Mouse (Mus musculus) hindbrain, embryonic 10.5 days (tissue): Measurements from ENCODE around the gene Sox6. TPM values are rescaled to one million over a fixed set of nuclear protein-coding genes. Genes with fewer than 3 reads are reported as not detected.

Source experiments
- DNase-seq: peaks from one replicate; pipeline ENCODE4 v3.0.0-alpha.2; 2017; ENCODE audit warnings: low spot score
- H3K27ac ChIP-seq: fragments of 300-500 bp; sonication (generic); 2 replicates; pipeline ENCODE4 v1.5.1; 2016; ENCODE audit warnings: mild to moderate bottlenecking, moderate library complexity
- H3K27me3 ChIP-seq: fragments of 300-500 bp; sonication (generic); 2 replicates; pipeline ENCODE4 v1.6.1; 2016; ENCODE audit warnings: mild to moderate bottlenecking; ENCODE audit not compliant: poor library complexity, insufficient read depth, severe bottlenecking
- H3K36me3 ChIP-seq: fragments of 300-500 bp; sonication (generic); 2 replicates; pipeline ENCODE4 v1.6.1; 2016; ENCODE audit warnings: mild to moderate bottlenecking, moderate library complexity
- H3K4me1 ChIP-seq: fragments of 300-500 bp; sonication (generic); replicated peaks from 2 replicates; pipeline ENCODE4 v1.6.1; 2016; ENCODE audit warnings: mild to moderate bottlenecking
- H3K4me3 ChIP-seq: fragments of 300-500 bp; sonication (generic); 2 replicates; pipeline ENCODE4 v1.5.1; 2016; ENCODE audit warnings: mild to moderate bottlenecking, moderate library complexity
- H3K9me3 ChIP-seq: fragments of 300-500 bp; sonication (generic); 2 replicates; pipeline ENCODE4 v1.6.1; 2016; ENCODE audit warnings: mild to moderate bottlenecking, moderate library complexity
- WGBS: fragments of 180-500 bp; shearing (Covaris S2); methylation state at CpG from one replicate; pipeline ENCODE4 v1.1.7; 2016; 5-methylcytosine and 5-hydroxymethylcytosine counted together
- polyA plus RNA-seq: library from polyadenylated mRNA; unstranded; fragments of >200 nt; fragmentation: Nextera tagmentation; extraction: Ambion mirVana; gene quantifications from 2 replicates; pipeline ENCODE4 v1.2.1, GENCODE M21; 2016

Sox6 gene
- polyA plus RNA-seq, 1 experiment from 2014 or later, result 22.5 TPM

DNA sequence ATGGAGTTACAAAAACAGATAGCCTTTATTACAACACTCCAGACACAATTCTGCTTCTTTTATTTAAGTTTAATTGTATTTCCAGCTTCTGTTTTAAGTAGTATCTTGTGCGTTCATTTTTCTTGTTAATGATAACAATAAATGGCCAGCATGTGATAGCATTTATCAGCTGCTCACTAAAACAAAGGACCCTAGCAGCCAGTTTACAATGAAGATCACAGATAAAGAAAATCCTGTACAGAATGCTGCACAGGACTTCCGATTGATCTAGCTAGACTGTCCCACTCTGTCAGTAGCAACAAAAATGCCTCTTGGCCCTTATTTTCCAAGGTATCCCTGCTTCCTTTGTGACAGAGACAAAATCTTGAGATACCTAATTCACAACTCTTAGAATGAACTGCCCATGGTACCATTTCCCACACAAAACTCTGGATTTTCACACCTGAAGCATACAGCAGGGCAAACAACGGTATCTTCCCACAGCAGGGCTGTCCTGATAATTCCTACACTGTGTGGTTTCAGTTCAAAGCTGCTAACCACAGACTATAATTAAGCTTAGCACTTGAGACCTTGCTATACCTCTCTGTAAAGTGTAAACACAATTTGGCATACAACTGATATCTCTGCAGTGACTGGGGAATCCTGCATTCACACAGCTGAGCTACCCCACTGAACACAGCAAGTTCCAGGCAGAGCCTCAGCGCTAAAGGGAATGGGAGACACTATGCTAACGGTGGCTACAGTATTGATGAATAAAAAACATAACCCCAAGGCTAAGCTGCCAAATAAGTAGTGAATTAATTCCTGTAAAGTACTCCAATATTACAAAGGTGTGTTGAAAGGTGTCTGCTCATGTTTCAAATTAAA lies 134.4 kb downstream of the Sox6 start:
- Histone ChIP-seq H3K27me3 (no peaks in the 10 kb centered on the region), H3K9me3 (no peaks in the 10 kb centered on the region), H3K4me1 (peaks cover 25% of the 10 kb centered on the region), H3K36me3 (no peaks in the 10 kb centered on the region), H3K4me3 (no peak overlapping the region), H3K27ac (no peak overlapping the region; the same call in 1 of the 2 replicates)
- 72% methylated on average over 5 of the region's 5 CpGs for WGBS
- no peak for DNase-seq

DNA sequence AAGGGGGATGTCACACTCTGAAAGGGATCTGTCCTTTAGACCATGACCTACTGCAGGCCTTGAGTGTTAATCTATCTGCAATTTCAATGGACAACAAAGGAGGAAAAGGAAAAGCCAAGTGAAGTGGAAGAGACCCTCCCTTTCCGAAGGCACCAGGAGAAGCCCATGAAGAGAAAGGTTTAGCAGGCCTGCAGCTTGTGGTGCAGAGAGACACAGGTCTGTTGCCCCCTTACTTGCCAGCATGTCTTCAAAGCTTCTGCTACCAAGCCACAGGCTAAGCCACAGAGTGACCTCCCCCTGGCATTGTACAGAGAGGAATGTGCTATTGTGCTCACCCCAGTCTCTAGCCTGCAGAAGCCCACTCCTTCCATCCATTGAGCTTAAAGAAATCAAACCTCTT lies 135.2 kb downstream of the Sox6 start:
- no peaks in the 10 kb centered on the region for H3K9me3 ChIP-seq
- DNase-seq, result peak; percentile 29
- H3K4me3 ChIP-seq, result no peak overlapping the region

DNA sequence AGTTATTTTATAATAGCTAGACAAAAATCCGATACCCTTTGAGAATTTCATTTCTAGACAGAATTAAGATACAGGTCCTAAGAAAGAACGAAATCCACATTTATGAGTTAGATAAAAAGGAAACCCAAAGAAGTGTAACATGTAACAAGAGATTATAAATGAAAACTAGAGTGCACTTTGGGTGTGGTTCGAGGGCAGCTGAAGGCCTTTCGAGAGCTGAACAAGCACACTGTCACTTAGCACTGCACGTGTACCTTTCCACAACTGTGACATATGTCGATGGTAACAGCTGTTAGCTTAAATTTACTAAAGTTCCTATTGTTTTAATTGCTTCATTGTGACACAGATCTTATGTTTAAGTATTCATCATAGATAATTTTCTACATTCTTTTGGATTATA lies 142.8 kb downstream of the Sox6 start:
- Histone ChIP-seq H3K4me1 (peaks cover 8% of the 10 kb centered on the region), H3K36me3 (no peaks in the 10 kb centered on the region), H3K9me3 (no peaks in the 10 kb centered on the region), H3K27me3 (no peaks in the 10 kb centered on the region; the same call in 1 of the 2 replicates), H3K4me3 (no peak overlapping the region), H3K27ac (no peak overlapping the region)
- WGBS, result 89% methylated on average over 6 of the region's 6 CpGs
- DNase-seq, result no peak

More for the DNA sequence above, 135.2 kb downstream of the Sox6 start:
- H3K27me3 ChIP-seq, result no peaks in the 10 kb centered on the region
- H3K27ac ChIP-seq, result peak overlapping the region; percentile 78
- no peaks in the 10 kb centered on the region for H3K36me3 ChIP-seq
- peaks cover 25% of the 10 kb centered on the region for H3K4me1 ChIP-seq
- WGBS, result 15% methylated on average over 1 of the region's 1 CpGs

DNA sequence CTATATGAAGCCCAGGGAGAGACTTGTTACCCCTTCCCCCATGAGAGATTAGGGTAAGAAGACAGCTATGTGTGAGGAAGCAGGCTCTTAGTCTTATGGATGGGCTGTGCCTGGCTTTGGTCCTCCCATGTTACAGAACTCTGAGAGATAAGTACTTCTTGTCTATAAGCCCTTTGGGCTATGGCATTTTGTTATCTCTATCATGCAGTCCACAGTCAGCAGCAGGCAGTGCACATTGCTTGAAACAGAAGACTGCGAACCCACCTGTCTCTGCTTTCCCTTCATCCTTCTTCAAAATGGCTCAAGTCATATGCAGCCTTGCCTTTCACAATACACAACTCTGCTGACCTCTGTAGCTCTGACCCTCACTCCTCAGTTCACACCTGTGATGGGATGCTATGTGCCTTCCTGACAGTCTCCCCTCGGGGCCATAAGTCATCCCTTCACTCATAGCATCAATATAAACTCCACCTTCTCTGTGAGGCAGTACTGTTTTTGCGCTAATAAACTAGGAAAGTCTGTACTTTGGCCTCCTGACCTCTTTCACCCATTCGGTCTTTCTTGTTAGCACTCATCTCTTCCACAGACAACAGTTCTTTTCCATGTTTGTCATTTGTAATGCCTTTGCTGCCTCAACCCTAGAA lies 143.4 kb downstream of the Sox6 start:
- Histone ChIP-seq H3K4me3 (no peak overlapping the region), H3K9me3 (no peaks in the 10 kb centered on the region), H3K36me3 (no peaks in the 10 kb centered on the region), H3K27me3 (no peaks in the 10 kb centered on the region; the same call in 1 of the 2 replicates), H3K27ac (no peak overlapping the region), H3K4me1 (peaks cover 8% of the 10 kb centered on the region)
- 84% methylated on average over 4 of the region's 4 CpGs for WGBS
- no peak for DNase-seq

DNA sequence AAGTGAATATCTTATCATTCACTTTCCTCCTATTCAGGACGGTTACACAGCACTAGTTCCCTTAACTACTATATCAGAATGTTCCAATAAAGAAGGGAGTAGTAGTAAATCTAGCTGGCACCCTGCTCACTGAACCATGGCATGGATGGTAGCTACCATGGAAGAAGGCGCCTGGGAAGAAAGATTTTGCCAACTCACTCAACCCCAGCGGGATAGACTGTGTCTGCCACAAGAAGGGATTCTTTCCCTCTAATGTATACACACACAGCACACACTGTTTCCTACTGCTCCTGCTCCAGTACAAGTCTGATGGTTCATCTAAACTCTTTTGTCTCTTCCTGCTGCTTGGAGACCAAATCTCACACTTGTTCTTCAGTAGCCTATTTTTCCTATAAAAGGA lies 147.1 kb downstream of the Sox6 start:
- H3K4me3 ChIP-seq, result no peak overlapping the region
- 90% methylated on average over 3 of the region's 3 CpGs for WGBS
- peaks cover 8% of the 10 kb centered on the region for H3K4me1 ChIP-seq
- no peaks in the 10 kb centered on the region; the same call in 1 of the 2 replicates for H3K27me3 ChIP-seq
- no peaks in the 10 kb centered on the region for H3K9me3 ChIP-seq
- DNase-seq, result no peak
- H3K36me3 ChIP-seq, result no peaks in the 10 kb centered on the region
- H3K27ac ChIP-seq, result no peak overlapping the region

DNA sequence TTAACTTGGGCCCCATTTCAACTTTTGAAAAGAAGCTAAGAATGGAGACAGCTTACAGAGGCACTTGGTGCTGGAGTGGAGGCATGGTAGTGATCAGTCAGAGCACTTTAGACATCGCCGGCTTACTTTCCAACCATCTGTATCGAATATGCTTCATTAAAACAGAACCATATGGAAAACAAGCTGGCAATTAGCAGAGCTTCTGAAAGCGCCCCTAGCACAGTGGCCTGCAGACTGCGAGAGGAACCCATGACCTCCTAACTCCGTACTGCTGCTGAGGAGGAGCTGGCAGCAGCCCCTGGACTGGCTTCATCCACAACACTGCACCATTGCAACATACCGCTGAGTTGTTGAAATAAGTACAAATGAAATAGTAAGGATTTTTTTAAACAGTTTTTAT lies 148.7 kb downstream of the Sox6 start:
- Histone ChIP-seq H3K4me3 (no peak overlapping the region), H3K9me3 (no peaks in the 10 kb centered on the region), H3K27ac (no peak overlapping the region), H3K27me3 (no peaks in the 10 kb centered on the region; the same call in 1 of the 2 replicates), H3K36me3 (no peaks in the 10 kb centered on the region), H3K4me1 (peaks cover 8% of the 10 kb centered on the region)
- peak; percentile 11 for DNase-seq
- WGBS, result 78% methylated on average over 7 of the region's 7 CpGs

DNA sequence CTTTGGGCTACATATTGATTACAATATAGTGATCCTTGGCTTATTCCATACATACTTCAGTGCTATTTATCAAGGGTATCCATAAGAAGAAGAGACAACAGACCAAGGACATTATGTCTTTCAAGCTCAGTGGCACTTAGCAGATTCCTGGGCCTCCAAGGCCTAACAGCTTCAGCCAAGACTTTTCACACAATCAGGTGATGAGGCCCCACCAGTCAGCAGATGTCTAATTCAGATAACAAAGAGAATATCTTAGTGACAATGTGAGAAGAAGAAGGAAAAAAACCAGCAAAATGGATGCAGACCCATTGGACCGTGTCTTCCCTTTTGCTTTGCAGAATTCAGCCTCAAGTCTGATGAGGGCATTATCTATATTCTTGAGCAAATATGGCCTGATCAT lies 150.0 kb downstream of the Sox6 start:
- Histone ChIP-seq H3K9me3 (no peaks in the 10 kb centered on the region), H3K27me3 (no peaks in the 10 kb centered on the region), H3K36me3 (no peaks in the 10 kb centered on the region), H3K4me1 (peaks cover 1% of the 10 kb centered on the region), H3K4me3 (no peak overlapping the region), H3K27ac (no peak overlapping the region)
- DNase-seq, result no peak
- WGBS, result 88% methylated on average over 1 of the region's 1 CpGs

DNA sequence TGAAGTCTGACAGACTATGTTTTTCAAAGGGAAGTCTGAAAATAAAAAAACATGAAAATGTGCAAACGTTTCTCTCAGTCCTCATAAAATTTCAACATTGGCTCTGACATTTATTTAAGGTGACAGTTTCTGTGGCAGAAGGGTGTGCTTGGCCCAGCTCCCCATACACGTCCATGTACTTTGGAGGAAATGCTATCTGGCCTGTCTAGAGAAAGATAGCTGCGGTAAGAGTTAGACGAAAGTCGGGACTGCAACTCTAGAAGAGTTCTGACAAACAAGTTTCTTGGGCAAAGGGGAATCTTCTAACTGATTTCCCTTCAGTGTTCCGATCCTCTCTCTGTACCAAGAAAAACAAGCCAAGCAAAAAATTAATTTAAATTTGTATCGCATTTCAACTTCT lies 150.5 kb downstream of the Sox6 start:
- no peak overlapping the region for H3K4me3 ChIP-seq
- no peaks in the 10 kb centered on the region for H3K4me1 ChIP-seq
- H3K36me3 ChIP-seq, result no peaks in the 10 kb centered on the region
- no peak for DNase-seq
- WGBS, result 89% methylated on average over 7 of the region's 7 CpGs
- H3K27me3 ChIP-seq, result no peaks in the 10 kb centered on the region
- no peak overlapping the region for H3K27ac ChIP-seq
- H3K9me3 ChIP-seq, result no peaks in the 10 kb centered on the region

DNA sequence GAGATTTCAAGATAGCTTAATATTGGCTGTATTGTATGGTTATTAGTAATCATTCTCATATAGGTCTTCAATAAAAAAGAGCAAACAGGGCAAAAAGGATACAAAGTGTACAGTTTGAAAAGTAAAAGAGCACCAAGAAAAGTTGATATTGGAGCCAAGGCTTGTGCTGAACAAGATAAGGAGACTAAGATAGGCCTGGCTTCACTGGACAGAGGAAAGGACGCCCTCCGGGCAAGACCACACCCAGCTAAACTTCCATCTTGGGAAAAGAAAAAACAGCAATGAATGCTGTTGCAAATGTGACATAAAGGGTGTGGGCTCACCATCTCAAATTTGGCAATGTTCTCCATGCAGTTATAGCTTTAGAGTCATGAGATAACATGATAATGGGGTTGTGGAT lies 165.7 kb downstream of the Sox6 start:
- no peak overlapping the region for H3K4me3 ChIP-seq
- no peak for DNase-seq
- peaks cover 12% of the 10 kb centered on the region for H3K4me1 ChIP-seq
- H3K9me3 ChIP-seq, result no peaks in the 10 kb centered on the region
- no peaks in the 10 kb centered on the region for H3K36me3 ChIP-seq
- H3K27ac ChIP-seq, result no peak overlapping the region
- 0 out of 2 replicates have a peak, but pooled peaks cover 4% of the 10 kb centered on the region for H3K27me3 ChIP-seq
- 94% methylated on average over 2 of the region's 2 CpGs for WGBS

DNA sequence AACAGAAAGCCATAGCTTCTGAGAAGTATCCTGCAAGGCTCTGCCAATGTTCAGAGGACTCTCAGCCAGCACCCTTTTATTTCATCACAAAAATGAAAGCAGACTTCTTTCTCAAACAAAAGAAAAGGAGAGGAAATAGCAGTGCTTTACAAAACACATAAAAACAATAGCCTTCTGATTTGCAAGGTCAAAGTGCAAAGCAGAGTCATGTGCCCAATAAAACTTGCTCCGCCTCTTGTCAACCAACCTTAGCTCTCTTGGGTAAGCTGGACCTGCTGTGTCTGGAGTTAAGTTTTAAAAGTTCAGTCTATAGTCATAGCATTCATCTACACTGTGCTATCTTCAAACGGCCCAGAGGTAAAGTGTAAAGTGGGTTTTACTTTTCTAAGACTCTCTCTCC lies 170.1 kb downstream of the Sox6 start:
- no peak for DNase-seq
- Histone ChIP-seq H3K27ac (peak overlapping the region; percentile 59; the same call in 1 of the 2 replicates), H3K27me3 (0 out of 2 replicates have a peak, but pooled peaks cover 4% of the 10 kb centered on the region), H3K4me3 (no peak overlapping the region), H3K9me3 (no peaks in the 10 kb centered on the region), H3K4me1 (peaks cover 49% of the 10 kb centered on the region), H3K36me3 (no peaks in the 10 kb centered on the region)
- 69% methylated on average over 2 of the region's 2 CpGs for WGBS

DNA sequence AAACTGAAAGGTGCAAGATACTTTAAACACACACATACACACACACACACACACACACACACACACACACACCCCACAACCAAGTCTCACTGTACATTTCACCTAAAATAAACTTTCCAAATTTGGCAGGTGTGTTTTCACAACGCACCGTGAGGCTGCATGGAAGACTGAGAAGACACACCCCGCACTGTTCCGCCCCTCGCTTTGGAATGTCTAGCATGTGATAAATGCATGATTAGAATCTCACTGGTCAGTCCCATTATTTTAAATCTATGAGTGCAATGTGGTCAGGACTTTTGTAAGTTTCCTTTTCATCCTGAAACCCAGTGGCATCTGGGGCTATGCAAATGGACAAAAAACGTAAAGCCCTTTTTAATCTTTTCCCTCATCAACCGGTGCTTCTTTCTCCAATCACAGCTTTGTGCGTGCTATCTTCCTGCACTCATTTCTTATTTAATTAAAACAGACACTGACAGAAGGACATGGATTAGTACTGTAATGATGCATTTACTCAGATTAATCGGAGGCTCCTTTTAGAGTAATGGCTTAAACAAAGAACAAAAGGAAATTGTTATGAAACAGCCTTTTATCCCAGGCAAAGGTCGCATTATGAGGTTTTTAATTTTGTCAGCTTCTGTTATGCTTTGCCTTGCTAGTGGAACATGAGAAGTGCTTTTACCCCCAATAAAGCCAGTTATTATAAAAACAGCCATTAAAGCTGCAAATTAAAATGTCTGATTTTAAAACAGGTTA lies 170.9 kb downstream of the Sox6 start:
- Histone ChIP-seq H3K27ac (no peak overlapping the region), H3K36me3 (no peaks in the 10 kb centered on the region), H3K9me3 (no peaks in the 10 kb centered on the region), H3K4me3 (no peak overlapping the region), H3K27me3 (0 out of 2 replicates have a peak, but pooled peaks cover 4% of the 10 kb centered on the region), H3K4me1 (peaks cover 49% of the 10 kb centered on the region)
- WGBS, result 30% methylated on average over 10 of the region's 10 CpGs
- no peak for DNase-seq

DNA sequence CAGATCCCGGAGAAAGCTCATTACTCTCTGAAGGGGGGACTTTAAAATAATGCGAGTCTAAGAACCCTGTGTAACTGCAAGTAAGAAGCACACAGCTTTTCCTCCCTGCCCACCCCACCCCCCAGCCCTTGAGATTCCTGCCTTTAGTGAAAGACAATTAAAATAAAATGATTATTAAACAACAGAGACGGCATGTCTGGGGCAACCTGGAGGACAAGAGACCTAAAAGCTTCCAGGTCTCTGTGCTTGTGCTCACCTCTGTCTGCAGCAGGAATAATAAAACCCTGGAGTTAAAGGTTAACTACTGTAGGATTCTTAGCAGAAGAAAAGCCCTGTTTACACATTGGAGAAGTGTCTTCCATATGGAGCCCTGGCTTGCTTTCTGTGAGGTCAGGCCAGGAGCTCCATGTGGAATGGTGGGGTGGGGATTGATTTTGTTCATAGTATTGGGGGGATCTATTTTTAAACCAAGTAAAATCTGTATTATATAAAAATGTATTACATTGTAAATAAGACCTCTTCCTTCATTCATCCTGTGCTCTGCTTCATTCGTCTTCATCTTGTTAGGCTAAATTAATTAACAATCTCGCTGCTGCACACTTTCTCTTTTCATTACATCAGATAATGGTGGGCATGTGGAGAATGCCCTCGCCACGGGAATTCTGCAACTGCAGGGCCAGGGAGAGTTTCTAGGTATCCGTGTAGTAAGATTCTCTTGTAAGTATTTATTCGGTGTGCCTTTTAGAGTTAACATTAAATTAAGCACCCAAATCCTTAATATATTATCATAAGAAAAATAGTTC lies 171.7 kb downstream of the Sox6 start:
- H3K27me3 ChIP-seq, result 0 out of 2 replicates have a peak, but pooled peaks cover 4% of the 10 kb centered on the region
- no peak for DNase-seq
- H3K4me1 ChIP-seq, result peaks cover 49% of the 10 kb centered on the region
- H3K27ac ChIP-seq, result peak overlapping the region; percentile 71
- 34% methylated on average over 9 of the region's 9 CpGs for WGBS
- no peaks in the 10 kb centered on the region for H3K9me3 ChIP-seq
- no peaks in the 10 kb centered on the region for H3K36me3 ChIP-seq
- H3K4me3 ChIP-seq, result peak overlapping the region; percentile 13; the same call in 1 of the 2 replicates
